Mouse (Mus musculus): ENCODE results near the gene Tmem212.

- TF ChIP-seq POLR2A (IDR thresholded peaks at IDR 0.05; ENCODE audit: borderline replicate concordance, extremely low read depth, insufficient read depth, insufficient read length, poor library complexity, severe bottlenecking) (no peak), CTCF (IDR thresholded peaks at IDR 0.05; ENCODE audit: borderline replicate concordance, extremely low read depth, insufficient read depth, insufficient read length) (no peak)
Observed at GRCm38 (mm10) chr3:27878854-27879610, 17.1 kb downstream of the Tmem212 start.
